Mouse (Mus musculus) cerebellum, adult 8-10 months (tissue): ENCODE measurements around the gene Mybpc2.
A peak's percentile ranks its signal among the peaks of the same experiment; 100 is the strongest.

Experiments
- DNase-seq: peaks from one replicate; pipeline ENCODE4 v3.0.0; 2022

Mybpc2 gene

GRCm38 (mm10) chr7:44482836-44483435 is 41.5 kb downstream of the Mybpc2 start:
- no peak for DNase-seq

GRCm38 (mm10) chr7:44475046-44475614 is 49.3 kb downstream of the Mybpc2 start:
- no peak for DNase-seq

GRCm38 (mm10) chr7:44474419-44474818 is 50.0 kb downstream of the Mybpc2 start:
- DNase-seq = no peak

GRCm38 (mm10) chr7:44472961-44473646 is 51.4 kb downstream of the Mybpc2 start:
- no peak for DNase-seq

GRCm38 (mm10) chr7:44472558-44472885 is 51.9 kb downstream of the Mybpc2 start:
- DNase-seq = no peak

GRCm38 (mm10) chr7:44471880-44472557 is 52.4 kb downstream of the Mybpc2 start:
- no peak for DNase-seq

GRCm38 (mm10) chr7:44470696-44471612 is 53.5 kb downstream of the Mybpc2 start:
- DNase-seq = no peak

GRCm38 (mm10) chr7:44469677-44470675 is 54.5 kb downstream of the Mybpc2 start:
- DNase-seq = no peak

GRCm38 (mm10) chr7:44468644-44469285 is 55.7 kb downstream of the Mybpc2 start:
- DNase-seq = no peak

- DNase-seq = peak; percentile 92
These were observed 56.5 kb downstream of the Mybpc2 start, which contains the start of gene Josd2 for GRCm38 (mm10) chr7:44467811-44468411. TSS of gene Josd2 (plus strand) at chr7:44467980.

GRCm38 (mm10) chr7:44466888-44467311 is 57.6 kb downstream of the Mybpc2 start:
- DNase-seq = no peak

GRCm38 (mm10) chr7:44466006-44466887 is 58.2 kb downstream of the Mybpc2 start:
- no peak for DNase-seq

GRCm38 (mm10) chr7:44465111-44465510 is 59.3 kb downstream of the Mybpc2 start, which contains the start of gene Aspdh:
TSS of gene Aspdh (plus strand) at chr7:44465391.
- DNase-seq = no peak

GRCm38 (mm10) chr7:44464511-44464910 is 59.9 kb downstream of the Mybpc2 start:
- peak; percentile 94 for DNase-seq

- no peak for DNase-seq
These were observed 60.8 kb downstream of the Mybpc2 start for GRCm38 (mm10) chr7:44463556-44464225.

GRCm38 (mm10) chr7:44463056-44463425 is 61.4 kb downstream of the Mybpc2 start:
- DNase-seq = no peak

GRCm38 (mm10) chr7:44462218-44463055 is 62.0 kb downstream of the Mybpc2 start:
- no peak for DNase-seq
